Mouse (Mus musculus) CH12.LX (cell line): ENCODE results near the gene Tspan8.

Experiments
- CHD1 ChIP-seq: IDR thresholded peaks from 2 replicates; pipeline ENCODE4 v1.6.1; 2012; ENCODE audit warnings: low read depth, low read length, improper control_type of control experiment, inconsistent platforms
- CTCF ChIP-seq, 2 experiments: IDR thresholded peaks in 1 of 2; conservative IDR thresholded peaks in 1 of 2; 2 replicates each; pipeline ENCODE4 v1.5.1; 2011 to 2012; ENCODE audit warnings: low read depth in 2 of 2, low read length in 2 of 2, improper control_type of control experiment in 1 of 2, inconsistent platforms in 1 of 2, mild to moderate bottlenecking in 1 of 2, moderate library complexity in 1 of 2
- E2F4 ChIP-seq: IDR thresholded peaks from 2 replicates; pipeline ENCODE4 v1.6.1; 2011; ENCODE audit warnings: low read depth, low read length, improper control_type of control experiment; ENCODE audit not compliant: insufficient replicate concordance
- EP300 ChIP-seq: IDR thresholded peaks from 2 replicates; pipeline ENCODE4 v1.6.1; 2011; ENCODE audit warnings: low read length, improper control_type of control experiment
- GABPA ChIP-seq: IDR thresholded peaks from 2 replicates; pipeline ENCODE4 v1.6.1; 2012; ENCODE audit warnings: low read depth, low read length, improper control_type of control experiment, inconsistent platforms; ENCODE audit not compliant: insufficient replicate concordance
- MEF2A ChIP-seq: IDR thresholded peaks from 2 replicates; pipeline ENCODE4 v1.6.1; 2014; ENCODE audit warnings: low read depth, mild to moderate bottlenecking, inconsistent platforms, low read length, improper control_type of control experiment, borderline replicate concordance
- MXI1 ChIP-seq: IDR thresholded peaks from 2 replicates; pipeline ENCODE4 v1.6.1; 2011; ENCODE audit warnings: mild to moderate bottlenecking, low read depth, low read length, improper control_type of control experiment
- POLR2A ChIP-seq: IDR thresholded peaks from 2 replicates; pipeline ENCODE4 v1.6.1; 2011; ENCODE audit warnings: low read depth, mild to moderate bottlenecking, improper control_type of control experiment, low read length
- SMC3 ChIP-seq: IDR thresholded peaks from 2 replicates; pipeline ENCODE4 v1.6.1; 2011; ENCODE audit warnings: low read depth, low read length, improper control_type of control experiment
- USF1 ChIP-seq: IDR thresholded peaks from 2 replicates; pipeline ENCODE4 v1.6.1; 2014; ENCODE audit warnings: low read depth, mild to moderate bottlenecking, inconsistent platforms, low read length, improper control_type of control experiment
- USF2 ChIP-seq: conservative IDR thresholded peaks from 2 replicates; pipeline ENCODE4 v1.6.1; 2011; ENCODE audit warnings: low read depth, low read length, improper control_type of control experiment

GRCm38 (mm10) chr10:115811519-115811918 lies 5.1 kb upstream of the Tspan8 start:
- TF ChIP-seq CTCF (conservative IDR thresholded peaks at IDR 0.05 in 1 of 2, IDR thresholded peaks at IDR 0.05 in 1 of 2; ENCODE audit: low read depth in 2 of 2, low read length in 2 of 2) (no peak), POLR2A (no peak), USF1 (no peak), USF2 (no peak), GABPA (no peak), CHD1 (no peak), EP300 (no peak), MEF2A (no peak), SMC3 (no peak), E2F4 (no peak), MXI1 (no peak)
